Mouse (Mus musculus) lung, adult 2 months (tissue): ENCODE measurements at regions not wholly inside any gene's neighbourhood (a gene's known extent, or its start where the extent isn't known, plus 50 kb on each side); places are given as distances from the start of the nearest gene placed in this dataset.

Experiments used
- CTCF ChIP-seq: fragments of 200-500 bp; IDR thresholded peaks from 2 replicates; pipeline ENCODE4 v1.5.1; 2011; ENCODE audit warnings: mild to moderate bottlenecking, low read length, control low read depth; ENCODE audit not compliant: insufficient read depth
- POLR2A ChIP-seq: fragments of 200-500 bp; IDR thresholded peaks from 2 replicates; pipeline ENCODE4 v1.6.1; 2011; ENCODE audit warnings: low read depth, mild to moderate bottlenecking, control low read depth, low read length, borderline replicate concordance; ENCODE audit errors: extremely low read depth

DNA sequence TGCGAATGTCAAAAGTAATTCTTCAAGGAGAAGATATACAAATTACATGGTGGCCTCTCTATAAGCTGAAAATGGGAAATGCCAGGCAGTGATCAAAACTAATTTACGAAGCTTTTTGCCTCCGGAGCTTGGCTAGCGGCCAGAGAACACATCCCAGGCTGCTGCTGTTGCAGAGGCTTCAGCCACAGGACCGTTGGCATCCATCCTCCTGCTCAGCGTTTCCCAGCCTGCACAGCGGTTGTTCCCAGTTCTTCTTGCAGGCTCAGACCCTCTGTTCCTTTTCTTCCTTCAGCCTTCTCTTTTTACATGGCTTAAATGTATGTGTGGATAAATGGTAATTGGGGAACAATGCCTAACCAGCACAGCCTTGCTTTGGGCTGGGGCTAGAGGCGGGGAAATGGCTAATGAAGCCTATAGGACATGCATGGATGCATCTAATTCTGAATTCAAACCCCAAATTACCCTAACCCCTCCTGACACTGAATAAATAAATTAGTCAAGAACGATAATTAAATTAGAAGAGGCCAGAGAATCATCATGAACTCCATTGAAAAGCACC is 54.9 kb upstream of the Tnrc6a start:
- TF ChIP-seq POLR2A (no peak), CTCF (no peak)
